Mouse (Mus musculus): ENCODE data around the gene Nova2.

Nova2 gene

DNA sequence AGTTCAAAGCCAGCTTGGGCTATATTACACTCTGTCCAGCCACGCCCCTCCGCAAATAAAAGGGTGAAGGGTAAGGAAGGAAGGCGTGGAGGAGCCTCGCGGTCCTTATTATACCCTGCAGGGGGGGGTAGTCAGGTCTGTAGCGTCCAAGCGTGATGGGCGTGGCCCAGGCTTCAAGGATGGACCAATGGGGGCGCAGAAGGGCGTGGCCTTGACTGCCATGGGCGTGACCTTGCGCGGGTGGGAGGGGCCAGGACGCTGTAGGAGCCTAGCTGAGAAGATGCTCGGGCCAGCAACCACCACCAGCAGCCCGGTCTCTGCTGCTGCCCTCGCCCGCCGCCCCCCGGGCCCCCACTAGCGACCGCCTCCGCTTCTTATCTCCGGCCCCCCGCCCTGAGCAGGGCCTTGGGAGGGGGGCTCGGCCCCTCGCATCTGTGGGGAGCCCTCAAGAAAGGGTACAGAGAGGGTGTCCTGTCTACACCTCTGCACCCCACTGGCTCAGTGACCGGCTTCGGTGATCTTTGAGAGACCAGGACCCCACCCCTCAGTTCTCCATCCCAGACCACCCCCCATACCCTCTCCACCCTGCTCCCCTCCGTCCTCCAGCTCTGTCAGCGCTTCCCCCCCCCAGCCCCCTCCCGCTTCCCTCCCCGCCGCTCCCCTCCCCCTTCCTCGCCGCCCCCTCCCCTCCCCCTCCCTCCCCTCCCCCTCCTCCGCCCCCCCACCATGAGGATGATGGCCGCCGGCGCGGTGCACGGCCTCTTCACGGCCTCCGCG, at the start of gene Nova2:
Gene Nova2 (plus strand): TSS at position 727 of the 777 bp plus-strand sequence.
- peak; percentile 35 for DNase-seq (ENCODE audit: extremely low spot score, low read depth, low spot score)

DNA sequence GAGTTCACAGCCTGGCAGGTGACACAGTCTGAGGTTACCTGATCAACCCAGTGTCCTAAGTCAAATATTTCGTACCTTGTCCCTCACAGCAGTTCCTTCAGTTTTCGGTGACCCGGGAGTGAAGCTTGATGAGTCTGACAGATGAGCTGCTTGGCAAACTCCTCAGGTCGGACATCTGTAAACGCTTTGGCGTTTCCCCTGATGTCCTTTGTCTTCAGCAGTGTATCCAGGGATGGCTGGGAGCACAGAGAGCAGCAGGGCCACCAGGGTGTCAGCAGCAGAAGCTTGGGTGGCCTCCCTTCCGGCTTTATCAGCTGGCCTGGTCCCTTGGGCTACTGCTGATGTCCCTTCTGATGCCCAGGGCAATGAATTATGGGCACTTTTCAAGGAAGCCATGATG, 47.0 kb upstream of the Nova2 start:
- DNase-seq (ENCODE audit: extremely low spot score, low read depth, low spot score) = no peak

DNA sequence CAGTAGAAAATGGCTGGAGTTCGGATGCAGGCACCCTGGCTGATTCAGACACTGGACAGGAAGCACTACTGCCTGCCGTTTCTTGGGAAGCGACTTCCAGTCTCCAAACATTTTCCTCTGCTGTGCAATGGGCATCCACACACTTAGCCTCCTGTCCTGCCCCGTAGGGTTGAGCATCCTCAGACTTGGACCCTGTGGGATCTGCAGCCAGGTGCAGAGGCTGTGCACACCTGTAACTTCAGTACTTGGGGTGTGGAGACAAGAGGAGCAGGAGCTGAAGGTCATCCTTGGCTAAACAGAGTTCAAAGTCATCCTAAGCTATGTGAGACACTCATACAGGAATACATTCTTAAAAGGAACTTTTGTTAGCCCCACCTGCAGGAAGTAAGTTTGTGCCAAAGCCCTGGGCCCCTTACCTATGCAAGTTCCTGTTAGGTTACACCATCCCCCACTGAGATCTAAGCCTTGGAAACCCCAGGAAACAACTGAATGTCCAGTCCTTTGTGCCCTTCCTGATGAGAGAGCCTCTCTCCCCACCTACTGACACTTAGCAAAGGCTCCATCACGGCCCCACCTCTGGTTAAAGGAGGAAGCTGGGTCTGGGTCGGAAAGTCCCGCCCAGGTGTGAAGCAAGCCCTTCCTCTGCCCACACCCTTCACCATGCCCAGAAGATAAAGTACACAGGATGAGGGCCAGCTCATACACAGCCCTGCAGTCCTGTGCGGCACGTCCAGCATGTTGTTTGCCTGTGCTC, 41.5 kb upstream of the Nova2 start:
- no peak for DNase-seq (ENCODE audit: extremely low spot score, low read depth, low spot score)

DNA sequence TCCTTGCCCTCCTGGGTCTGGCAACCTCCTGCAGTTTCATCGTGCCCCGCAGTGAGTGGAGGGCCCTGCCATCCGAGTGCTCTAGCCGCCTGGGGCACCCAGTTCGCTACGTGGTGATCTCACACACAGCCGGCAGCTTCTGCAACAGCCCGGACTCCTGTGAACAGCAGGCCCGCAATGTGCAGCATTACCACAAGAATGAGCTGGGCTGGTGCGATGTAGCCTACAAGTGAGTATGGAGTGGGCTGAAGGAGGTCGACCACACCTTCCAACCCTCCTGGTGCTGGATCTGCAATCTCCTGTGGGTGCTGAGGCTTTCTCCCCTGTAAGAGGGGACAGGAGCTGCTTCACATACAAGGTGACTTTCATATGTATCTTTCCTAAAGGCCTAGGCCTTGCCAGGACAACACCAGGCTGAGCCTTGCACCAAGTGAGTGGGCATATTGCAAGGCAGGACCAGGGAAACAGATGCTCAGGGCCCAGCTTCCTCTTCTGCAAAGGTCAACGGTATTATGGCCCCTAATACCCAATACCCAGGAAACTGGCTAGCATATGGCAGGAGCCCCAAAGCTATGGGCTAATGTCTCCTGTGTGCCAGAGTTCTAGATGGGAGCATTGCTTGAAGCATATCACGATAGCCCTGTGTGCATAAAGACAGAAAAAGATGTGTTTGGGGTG, 40.8 kb upstream of the Nova2 start:
- DNase-seq (ENCODE audit: extremely low spot score, low read depth, low spot score) = no peak

DNA sequence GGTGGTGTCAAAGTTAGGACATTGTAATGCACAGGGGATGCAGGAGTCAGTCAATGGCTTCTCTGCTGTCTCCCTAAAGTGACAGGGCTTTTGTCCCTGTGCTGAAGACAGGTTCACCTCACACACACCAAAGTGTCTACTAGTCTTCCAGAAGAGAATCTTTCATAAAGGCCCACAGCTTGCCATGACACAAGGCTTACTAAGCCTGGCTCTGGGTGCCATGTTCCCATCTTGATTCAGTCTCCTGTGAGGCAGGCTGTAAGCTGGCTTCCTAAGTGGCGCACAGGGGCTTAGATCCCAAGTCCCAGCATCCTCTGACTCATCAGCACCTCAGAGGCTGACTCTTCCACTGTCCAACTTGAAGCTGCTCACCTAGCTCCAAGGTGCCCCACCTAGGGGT, 38.7 kb upstream of the Nova2 start:
- DNase-seq (ENCODE audit: extremely low spot score, low read depth, low spot score) = no peak

DNA sequence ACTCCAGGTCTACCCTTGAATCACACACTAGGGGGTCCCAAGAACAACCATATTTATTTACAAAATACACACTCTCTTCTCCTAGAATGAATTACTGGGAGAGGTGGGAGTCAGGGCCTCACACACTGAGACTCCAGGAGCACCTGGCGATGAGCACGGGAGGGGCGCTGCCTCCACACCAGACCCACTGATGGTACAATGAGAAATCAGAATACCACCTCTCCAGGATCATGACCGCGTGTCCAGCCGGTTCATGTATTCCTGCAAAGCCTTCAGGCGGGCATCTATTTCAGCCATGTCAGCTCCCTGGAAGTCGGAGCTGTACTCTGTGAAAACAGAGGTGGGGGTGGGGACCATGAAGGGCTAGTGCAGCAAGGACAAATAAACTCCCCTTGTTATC, 34.8 kb upstream of the Nova2 start:
- no peak for DNase-seq (ENCODE audit: extremely low spot score, low read depth, low spot score)

DNA sequence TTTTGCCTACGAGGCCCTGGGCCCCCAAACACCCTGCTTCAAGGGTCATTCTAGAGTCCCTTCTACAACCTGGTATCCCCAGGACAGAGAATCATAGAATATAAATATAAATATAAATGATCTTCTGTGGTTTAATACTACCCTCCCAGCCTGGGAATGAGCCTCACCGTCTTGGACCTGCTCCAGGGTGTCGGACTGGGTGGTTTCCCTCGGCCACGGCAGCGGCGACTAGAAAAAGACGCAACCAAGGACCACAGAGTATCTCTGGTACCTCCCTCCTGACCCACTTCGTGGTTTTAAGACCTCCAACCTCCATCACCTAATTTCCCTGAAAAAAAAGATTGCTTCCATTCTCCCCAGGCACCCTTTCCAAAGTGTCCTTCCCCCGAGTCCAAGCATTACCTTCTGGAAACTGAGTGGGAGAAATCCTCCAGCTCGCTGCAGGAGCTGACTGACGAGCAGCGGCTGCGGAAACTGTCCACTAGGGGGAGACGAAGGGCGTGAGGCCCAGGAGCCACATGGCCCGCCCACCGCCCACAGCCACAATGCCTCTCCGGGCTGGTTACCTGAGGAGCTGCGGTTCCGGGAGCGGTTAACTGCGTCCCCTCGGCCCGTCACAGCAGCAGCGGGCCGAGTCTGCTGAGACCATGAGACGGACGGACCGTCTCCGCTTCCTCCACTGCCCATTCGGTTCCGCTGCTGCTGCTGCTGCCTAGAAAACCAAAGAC, 33.7 kb upstream of the Nova2 start:
- no peak for DNase-seq (ENCODE audit: extremely low spot score, low read depth, low spot score)

DNA sequence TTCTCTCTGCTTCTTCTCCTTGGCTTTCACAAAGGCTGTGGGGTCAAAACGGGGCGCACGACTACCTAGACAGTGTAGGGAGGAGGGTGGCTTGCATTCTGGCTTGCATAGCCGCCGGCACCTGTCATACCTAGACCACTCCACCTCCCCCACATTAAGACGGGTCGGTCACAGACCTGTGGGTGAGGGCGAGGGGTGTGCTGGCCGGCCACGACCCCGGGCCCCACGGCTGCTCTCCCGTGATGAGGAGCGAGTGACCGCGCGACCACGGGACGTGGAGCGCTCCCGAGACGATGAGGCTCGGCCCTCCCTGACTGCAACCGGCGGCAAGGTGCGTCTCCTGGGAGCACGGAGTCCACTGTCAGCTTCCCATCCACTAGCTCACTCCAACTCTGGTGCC, 32.7 kb upstream of the Nova2 start:
- DNase-seq (ENCODE audit: extremely low spot score, low read depth, low spot score) = no peak

DNA sequence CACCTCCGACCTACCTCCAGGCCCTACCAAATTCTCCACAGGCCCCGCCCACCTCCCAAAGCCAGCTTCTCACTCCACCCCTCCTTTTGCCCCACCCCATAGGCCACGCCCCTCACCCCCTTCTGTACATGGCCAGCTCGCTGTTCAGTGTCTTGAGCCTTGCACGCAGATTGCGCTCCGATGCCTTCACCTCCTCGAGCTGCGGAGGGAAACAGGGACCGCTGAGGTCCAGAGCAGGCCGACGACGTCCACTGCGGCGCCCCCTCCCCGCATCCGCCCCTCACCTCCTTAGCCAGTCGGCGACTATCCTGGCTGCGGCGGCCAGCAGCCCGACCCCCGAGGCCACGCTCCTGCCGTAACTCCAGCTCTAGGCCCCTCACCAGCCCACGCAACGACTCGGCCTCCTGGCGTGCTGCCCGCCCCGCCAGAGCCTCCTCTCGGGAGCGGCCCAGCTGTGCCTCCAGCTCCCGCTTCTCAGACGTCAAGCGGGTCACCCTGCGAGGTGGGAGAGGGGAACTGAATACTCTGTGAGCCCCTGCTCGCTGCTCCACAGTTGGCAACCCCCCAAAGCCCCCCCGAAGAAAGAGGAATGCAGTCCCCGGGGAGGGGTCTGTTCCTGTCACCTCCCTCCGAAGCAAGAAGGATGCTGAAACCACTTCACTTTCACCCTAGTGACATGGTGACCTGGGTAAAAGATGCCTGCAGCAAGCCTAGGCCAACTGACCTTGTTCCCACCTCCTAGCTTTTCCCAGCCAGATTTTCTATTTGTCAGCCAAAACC, 31.8 kb upstream of the Nova2 start:
- no peak for DNase-seq (ENCODE audit: extremely low spot score, low read depth, low spot score)

DNA sequence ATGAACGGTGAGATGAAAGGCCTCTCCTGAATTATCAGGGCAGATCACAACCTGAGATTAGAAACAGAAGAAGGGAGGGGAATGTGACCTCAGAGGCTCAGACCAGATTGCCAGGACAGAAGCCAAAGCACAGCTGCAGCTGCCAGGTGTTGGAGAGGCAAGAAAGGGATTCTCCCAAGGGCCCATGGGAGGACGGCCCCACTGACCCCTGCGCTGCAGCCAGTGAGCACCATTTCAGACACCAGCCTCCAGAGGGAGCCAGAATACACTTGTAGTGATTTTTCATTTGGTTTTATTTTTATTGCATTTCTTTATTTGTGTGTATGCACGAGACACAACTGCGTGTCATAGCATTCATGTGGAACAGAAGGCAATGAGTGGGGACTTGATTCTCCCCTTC, 29.2 kb upstream of the Nova2 start:
- no peak for DNase-seq (ENCODE audit: extremely low spot score, low read depth, low spot score)

DNA sequence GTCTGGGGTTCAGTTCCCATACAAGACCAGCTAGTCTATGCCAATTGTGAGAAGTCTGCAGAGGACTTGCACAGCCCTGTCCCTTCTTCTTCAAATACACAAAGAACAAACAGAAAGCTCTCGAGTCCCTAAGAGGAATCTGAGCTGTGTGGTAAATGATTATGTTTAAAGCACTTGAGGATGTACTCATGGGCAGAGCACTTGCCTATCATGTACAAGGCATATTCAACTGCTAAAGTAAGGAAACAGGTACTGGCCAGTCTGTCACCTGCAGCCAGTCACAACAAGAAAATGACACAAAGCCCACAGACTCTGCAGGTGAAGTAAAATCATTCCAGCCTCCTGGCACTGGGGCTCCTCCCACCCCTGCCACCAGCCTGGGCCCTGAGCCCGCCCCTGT, 25.2 kb upstream of the Nova2 start:
- DNase-seq (ENCODE audit: extremely low spot score, low read depth, low spot score) = no peak

DNA sequence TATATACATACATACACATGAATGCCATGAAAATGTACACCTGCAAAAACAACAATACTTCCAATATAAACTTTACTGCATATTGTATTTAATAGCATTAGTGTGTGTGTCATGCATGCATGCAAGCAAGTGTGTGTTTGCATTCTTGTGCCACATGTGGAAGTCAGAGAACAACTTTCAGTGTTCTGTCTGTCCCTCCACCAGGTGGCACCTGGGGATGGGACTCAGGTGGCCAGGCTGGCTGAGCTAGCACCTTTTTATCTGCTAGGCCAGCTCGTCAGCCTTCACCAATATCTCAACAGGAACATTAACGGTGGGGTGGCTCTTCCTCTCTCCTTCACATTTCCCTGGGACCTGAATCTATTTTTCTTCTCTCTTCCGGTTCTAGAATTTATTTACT, 23.2 kb upstream of the Nova2 start:
- no peak for DNase-seq (ENCODE audit: extremely low spot score, low read depth, low spot score)

DNA sequence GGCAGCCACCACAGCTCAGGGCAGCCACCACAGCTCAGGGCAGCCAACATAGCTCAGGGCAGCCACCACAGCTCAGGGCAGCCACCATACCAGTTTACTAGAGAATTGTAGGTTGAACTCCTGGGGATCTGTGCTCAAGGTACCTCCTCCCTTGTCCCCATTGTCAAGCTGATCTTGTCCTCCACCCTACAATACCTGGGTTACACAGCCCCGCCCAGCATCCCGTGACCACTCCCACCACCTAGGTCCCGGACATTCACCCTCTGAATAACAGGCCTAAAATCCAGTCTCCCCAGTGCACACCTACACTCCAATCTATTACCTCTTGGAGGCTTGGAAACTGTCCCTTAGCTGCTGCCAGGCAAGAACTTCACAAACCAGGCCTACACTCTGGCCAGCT, 20.7 kb upstream of the Nova2 start:
- no peak for DNase-seq (ENCODE audit: extremely low spot score, low read depth, low spot score)

DNA sequence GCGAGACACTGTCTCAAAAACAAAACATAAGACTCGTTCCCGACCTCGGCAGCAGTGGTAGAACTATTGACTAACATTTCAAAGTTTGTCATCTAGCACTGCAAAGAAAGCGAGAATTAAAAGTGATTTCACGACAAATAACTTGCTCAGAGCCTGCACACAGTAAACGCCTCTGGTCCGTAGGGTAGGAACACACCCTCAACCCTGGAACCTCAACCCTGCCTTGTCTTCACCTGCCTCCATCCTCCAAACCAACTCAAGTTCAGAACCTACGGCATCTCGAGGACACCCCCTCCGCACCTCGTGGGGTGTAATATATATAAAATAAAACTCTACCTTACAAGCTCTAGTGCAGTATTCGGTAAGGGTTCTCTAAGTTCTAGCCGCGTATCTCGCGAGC, 15.9 kb upstream of the Nova2 start:
- DNase-seq (ENCODE audit: extremely low spot score, low read depth, low spot score) = no peak

DNA sequence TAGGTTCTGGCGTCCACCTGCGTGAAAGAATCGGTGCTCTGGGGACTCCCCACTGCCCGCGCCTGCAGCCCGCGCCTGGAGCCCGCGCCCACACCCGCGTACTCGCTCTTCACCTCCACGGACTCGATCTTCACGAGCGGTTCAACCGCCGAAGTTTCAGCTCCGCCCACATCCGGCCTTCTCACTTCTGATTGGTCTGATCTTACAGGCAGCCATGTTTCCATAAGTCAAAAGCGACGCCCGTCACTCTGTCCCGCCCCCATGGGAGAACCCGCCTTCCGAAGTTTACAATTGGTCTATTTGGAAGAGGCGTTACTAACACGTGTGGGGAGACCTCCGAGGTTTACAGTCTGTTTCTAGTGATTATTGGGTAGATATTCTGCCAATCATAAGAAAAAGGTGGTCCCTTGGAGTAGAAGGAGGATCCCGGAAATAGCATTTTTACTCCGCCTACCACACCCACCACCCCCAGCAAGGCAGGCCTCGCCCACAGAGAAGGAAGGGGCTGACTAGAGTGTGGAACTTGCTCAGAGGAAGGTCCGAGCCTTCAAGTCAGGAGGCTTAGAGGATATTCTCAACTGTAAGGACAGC, 15.4 kb upstream of the Nova2 start, which contains the start of gene Ccdc61:
Gene Ccdc61 (minus strand): TSS at position 175 of the 591 bp plus-strand sequence.
- peak; percentile 99 for DNase-seq (ENCODE audit: extremely low spot score, low read depth, low spot score)

DNA sequence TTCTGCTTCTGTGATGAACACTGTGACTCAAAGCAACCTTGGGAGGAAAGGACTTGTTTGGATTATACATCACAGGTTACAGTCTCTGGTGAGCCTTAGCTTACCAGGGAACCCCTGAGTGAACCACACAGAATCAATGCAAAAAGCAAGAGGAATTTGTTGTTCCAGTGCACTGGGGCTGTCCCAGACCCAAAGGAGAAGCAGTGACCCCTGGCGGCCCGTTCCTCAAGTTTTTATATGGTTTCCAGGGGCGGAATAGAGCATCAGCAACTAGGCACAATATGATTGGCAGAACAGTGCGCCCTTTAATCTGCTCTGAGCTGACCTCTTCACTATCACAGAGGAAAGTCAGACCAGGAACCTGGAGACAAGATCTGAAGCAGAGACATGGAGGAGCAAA, 9.4 kb upstream of the Nova2 start:
- DNase-seq (ENCODE audit: extremely low spot score, low read depth, low spot score) = no peak

DNA sequence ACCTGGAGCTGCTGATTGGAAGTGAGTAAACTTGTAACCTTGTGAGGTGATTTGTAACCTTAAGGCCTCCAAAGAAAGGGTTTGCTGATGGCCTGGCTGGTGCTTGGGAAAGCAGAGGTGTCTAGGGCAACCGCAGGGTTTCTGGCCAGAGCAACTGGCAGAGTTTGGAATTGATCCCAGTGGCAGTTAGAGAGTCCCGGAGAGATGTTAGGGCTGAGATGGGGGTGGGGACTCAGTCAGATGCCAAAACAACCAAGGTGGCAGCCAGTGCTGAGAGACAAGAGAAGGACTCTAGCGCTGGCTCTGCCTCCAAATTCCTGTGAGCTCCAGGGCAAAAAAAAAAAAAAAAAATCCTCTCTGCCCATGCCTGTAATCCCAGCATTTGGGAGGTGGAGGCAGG, 7.8 kb upstream of the Nova2 start:
- DNase-seq (ENCODE audit: extremely low spot score, low read depth, low spot score) = no peak

DNA sequence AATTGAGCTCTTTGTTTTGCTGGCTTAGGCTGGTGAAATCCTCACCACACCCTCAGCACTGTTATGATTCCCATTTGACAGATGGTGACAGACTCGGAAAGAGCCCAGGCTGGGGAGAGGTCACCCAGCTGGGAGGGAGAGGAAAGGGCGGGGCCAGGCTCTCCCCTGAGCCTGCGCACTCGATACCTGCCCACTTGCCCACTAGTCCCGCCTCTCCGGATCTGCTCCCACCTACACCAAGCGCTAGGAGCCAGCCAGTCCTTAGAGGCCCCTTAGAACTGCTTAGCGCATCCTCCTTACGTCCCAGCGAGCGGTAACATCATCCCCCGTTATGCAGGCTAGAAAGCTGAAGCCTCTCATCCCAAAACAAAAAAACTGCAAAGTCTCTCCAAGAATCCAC, 4.6 kb upstream of the Nova2 start:
- no peak for DNase-seq (ENCODE audit: extremely low spot score, low read depth, low spot score)

DNA sequence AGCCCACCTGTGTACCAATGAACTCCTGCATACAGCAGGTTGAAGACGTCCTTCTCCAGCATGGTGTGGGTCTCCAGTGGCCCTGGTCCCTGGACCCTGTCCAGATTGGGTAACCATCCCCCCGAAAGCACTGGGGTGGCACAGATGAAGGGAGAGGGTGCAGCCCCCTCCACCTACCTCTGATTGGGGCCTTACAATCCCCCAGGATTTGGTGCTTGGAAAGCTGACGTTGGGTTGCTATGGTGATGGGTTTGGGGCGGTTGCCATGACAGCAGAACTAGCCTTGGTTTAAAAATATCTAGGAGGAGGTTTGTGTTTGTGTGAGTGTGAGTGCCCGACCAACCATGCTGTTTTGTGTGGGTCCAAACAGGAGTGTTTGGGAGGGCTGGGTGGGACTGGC, 2.9 kb upstream of the Nova2 start:
- DNase-seq (ENCODE audit: extremely low spot score, low read depth, low spot score) = no peak

DNA sequence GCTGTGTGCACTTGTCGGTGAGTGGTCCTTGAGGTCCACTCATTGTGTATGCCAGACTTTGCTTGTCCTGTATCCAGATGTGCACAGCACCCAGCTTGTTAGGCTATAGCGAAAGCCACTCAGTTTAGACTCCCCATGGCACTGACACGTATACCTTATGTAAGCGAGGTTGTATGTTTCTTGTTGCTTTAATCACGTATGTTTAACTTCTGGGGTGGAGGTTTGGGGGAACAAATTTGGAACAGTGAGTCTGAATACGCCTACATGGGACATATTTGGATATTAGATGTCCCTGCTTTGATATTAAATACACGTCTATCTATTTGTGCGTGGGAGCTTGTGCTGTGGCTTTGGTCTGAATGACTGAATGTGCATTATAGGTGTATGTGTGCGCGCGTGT, 2.4 kb upstream of the Nova2 start:
- DNase-seq (ENCODE audit: extremely low spot score, low read depth, low spot score) = no peak

All from hindlimb bud, embryonic 11.5 days (tissue).